Mouse (Mus musculus) limb, embryonic 15.5 days (tissue): ENCODE data around the gene Mcub. TPM values are rescaled to one million over a fixed set of nuclear protein-coding genes. Genes with fewer than 3 reads are reported as not detected.

Experiments
- ATAC-seq: fragments of 200-750 bp; cut with Nextera tagmentation; 2 replicates; pipeline ENCODE4 v1.8.0; 2017; ENCODE audit warnings: low read depth, moderate TSS enrichment; ENCODE audit not compliant: insufficient number of reproducible peaks, low FRiP score, low TSS enrichment
- H3K27ac ChIP-seq: fragments of 300-500 bp; sonication (generic); 2 replicates; pipeline ENCODE4 v1.5.1; 2015; ENCODE audit warnings: moderate library complexity, mild to moderate bottlenecking, inconsistent platforms
- H3K27me3 ChIP-seq: fragments of 300-500 bp; sonication (generic); 2 replicates; pipeline ENCODE4 v1.6.1; 2015; ENCODE audit warnings: inconsistent platforms
- H3K36me3 ChIP-seq: fragments of 300-500 bp; sonication (generic); 2 replicates; pipeline ENCODE4 v1.6.1; 2015; ENCODE audit warnings: inconsistent platforms
- H3K4me1 ChIP-seq: fragments of 300-500 bp; sonication (generic); 2 replicates; pipeline ENCODE4 v1.6.1; 2015; ENCODE audit warnings: inconsistent platforms
- H3K4me2 ChIP-seq: fragments of 300-500 bp; sonication (generic); 2 replicates; pipeline ENCODE4 v1.6.1; 2015; ENCODE audit warnings: mild to moderate bottlenecking, inconsistent platforms
- H3K4me3 ChIP-seq: fragments of 300-500 bp; sonication (generic); 2 replicates; pipeline ENCODE4 v1.5.1; 2015; ENCODE audit warnings: mild to moderate bottlenecking, inconsistent platforms
- H3K9ac ChIP-seq: fragments of 300-500 bp; sonication (generic); 2 replicates; pipeline ENCODE4 v1.6.1; 2015; ENCODE audit warnings: inconsistent platforms
- H3K9me3 ChIP-seq: fragments of 300-500 bp; sonication (generic); 2 replicates; pipeline ENCODE4 v1.6.1; 2016; ENCODE audit warnings: inconsistent platforms
- WGBS: fragments of 180-500 bp; shearing (Covaris S2); methylation state at CpG from one replicate; pipeline ENCODE4 v1.1.7; 2015; 5-methylcytosine and 5-hydroxymethylcytosine counted together
- polyA plus RNA-seq: library from polyadenylated mRNA; unstranded; fragments of >200 nt; fragmentation: Nextera tagmentation; extraction: Ambion mirVana; gene quantifications from 2 replicates; pipeline ENCODE4 v1.2.1, GENCODE M21; 2015

The Mcub gene
- polyA plus RNA-seq, 1 experiment from 2014 or later = 7.3 TPM

DNA sequence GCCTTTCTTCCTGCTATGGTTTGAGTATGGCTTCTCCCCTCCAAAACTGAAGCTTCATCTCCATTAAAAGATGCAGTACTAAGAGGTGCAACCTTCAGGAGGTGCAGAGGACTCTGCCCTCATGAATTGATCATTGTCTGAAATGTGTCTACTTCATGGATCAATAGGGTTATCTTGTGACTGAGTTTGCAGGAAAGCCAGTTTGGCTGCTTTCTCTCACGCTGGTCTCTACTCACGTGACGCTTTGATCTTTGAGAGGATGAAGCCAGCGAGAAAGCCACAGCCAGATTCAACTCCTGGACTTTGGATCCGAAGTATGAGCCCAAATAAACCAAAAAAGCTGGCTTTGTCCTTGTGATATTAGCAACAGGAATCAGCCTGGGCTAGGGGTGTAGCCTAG, 83.6 kb downstream of the Mcub start:
- no peak for ATAC-seq
- H3K27me3 ChIP-seq = no peaks in the 10 kb centered on the region
- no peaks in the 10 kb centered on the region for H3K4me1 ChIP-seq
- no peak overlapping the region for H3K27ac ChIP-seq
- WGBS = 72% methylated on average over 5 of the region's 5 CpGs
- H3K9ac ChIP-seq = no peak overlapping the region
- H3K4me2 ChIP-seq = no peak overlapping the region
- H3K36me3 ChIP-seq = peaks cover 7% of the 10 kb centered on the region; the same call in 1 of the 2 replicates
- no peak overlapping the region for H3K4me3 ChIP-seq
- no peaks in the 10 kb centered on the region for H3K9me3 ChIP-seq

DNA sequence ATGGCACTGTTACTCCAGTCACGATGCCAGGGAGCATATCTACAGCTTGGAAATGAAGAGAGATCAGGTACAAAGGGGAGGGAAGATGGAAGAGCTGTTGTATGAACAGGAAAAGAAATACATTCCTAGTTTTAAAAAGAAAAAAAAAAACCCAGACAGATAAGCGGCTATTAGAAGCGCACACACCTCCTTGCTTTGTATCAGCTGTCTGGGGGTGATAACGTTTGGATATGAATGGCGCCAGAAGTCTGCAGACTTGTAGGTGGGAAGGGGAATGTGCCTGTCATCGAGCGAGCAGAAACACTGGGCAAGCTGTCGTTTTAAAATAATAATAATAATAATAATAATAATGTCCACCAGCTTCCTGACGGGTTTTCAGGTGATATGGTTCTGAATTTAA, 84.4 kb downstream of the Mcub start:
- 87% methylated on average over 9 of the region's 9 CpGs for WGBS
- H3K36me3 ChIP-seq = peaks cover 3% of the 10 kb centered on the region; the same call in 1 of the 2 replicates

DNA sequence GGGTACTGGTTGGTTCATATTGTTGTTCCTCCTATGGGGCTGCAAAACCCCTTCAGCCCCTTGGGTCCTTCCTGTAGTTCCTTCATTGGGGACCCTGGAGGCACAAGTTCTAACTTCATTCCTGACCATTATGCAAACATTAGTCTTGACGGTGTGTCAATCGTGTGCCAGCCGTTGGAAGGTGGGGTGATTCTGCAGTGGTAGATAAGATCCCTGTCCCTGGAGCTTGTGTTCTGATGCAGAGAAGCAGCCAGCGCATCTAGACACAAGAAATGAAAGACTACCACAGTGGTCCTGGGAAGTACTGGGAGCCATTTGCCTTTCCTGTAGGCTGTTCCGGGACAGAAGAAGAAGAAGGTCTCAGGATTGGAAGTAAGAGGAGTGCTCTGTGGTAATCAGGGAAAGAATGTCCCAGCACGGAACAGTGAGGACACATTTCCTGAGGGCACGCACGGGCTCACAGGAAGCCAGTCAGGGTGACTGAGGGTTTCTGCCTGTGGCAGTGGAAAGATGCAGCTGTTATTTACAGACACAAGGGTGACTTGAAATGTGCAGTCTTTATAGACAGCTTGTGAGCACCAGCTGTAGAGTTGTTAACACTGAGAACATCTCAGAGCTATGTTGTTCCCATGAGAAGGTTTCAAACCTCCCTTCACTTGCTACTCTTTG, 88.9 kb downstream of the Mcub start:
- H3K4me3 ChIP-seq = no peak overlapping the region
- no peak overlapping the region for H3K27ac ChIP-seq
- no peak overlapping the region for H3K9ac ChIP-seq
- ATAC-seq = no peak
- H3K9me3 ChIP-seq = no peaks in the 10 kb centered on the region
- no peaks in the 10 kb centered on the region for H3K27me3 ChIP-seq
- H3K36me3 ChIP-seq = no peaks in the 10 kb centered on the region
- WGBS = 71% methylated on average over 8 of the region's 8 CpGs
- peaks cover 12% of the 10 kb centered on the region for H3K4me1 ChIP-seq
- no peak overlapping the region for H3K4me2 ChIP-seq

More for the DNA sequence above, 84.4 kb downstream of the Mcub start:
- Histone ChIP-seq H3K4me3 (no peak overlapping the region), H3K9me3 (no peaks in the 10 kb centered on the region), H3K27ac (no peak overlapping the region), H3K27me3 (no peaks in the 10 kb centered on the region), H3K4me1 (no peaks in the 10 kb centered on the region), H3K4me2 (no peak overlapping the region), H3K9ac (no peak overlapping the region)
- ATAC-seq = no peak

DNA sequence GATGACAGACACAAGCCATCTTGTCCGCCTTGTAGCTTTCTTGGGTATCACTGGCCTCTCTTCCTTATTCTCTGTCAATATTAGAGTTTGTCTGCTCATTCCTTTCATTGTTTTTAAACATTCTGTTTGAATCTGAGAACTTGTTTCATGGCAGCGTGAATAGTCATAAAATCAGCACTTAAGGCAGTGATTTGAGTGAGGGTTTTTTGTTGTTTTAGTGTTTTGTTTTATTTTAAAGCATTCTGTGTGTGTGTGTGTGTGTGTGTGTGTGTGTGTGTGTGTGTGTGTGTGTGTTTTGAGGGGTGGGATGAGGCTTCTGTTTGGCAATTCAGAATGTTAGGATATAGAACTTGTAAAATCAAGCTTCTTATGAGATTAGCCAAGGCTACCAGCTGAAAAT, 90.1 kb downstream of the Mcub start:
- H3K36me3 ChIP-seq = no peaks in the 10 kb centered on the region
- H3K27ac ChIP-seq = no peak overlapping the region
- no peak overlapping the region for H3K4me2 ChIP-seq
- no peaks in the 10 kb centered on the region for H3K9me3 ChIP-seq
- peaks cover 12% of the 10 kb centered on the region for H3K4me1 ChIP-seq
- WGBS = 71% methylated on average over 2 of the region's 2 CpGs
- ATAC-seq = no peak
- no peaks in the 10 kb centered on the region for H3K27me3 ChIP-seq
- no peak overlapping the region for H3K9ac ChIP-seq
- no peak overlapping the region for H3K4me3 ChIP-seq

DNA sequence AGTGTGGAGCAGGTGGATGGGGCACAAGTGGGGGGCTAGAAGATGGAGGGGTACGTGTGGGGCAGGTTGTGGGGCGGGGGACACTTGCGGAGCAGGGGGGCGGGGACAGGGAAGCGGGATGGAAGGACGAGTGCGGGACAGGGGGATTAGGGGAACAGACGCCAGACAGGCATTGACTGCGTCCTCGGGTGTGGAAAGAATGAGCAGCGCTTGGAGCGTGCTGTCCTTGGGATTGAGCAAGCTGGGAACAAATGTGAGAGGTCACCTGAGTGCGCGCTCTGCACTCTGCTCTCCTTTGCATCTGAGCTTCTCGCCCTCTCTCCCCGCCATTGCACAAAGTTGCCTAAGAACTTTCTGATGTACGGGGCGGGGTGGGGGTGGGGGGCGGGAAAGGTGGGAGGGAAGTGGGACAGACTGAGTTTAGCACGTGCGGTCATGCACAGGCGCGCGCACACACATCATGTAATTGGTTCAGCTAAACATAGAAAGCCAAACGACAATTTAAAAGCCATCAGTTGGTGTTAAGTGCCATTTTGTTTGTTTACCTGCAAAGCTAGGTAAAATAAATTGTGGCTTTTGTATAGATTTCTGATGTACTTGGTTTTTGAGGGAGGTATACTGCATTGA, 90.8 kb downstream of the Mcub start:
- H3K27me3 ChIP-seq = no peaks in the 10 kb centered on the region
- H3K9me3 ChIP-seq = no peaks in the 10 kb centered on the region
- peak overlapping the region; percentile 92 for H3K4me2 ChIP-seq
- H3K4me1 ChIP-seq = peaks cover 12% of the 10 kb centered on the region
- no peaks in the 10 kb centered on the region for H3K36me3 ChIP-seq
- no peak overlapping the region for H3K27ac ChIP-seq
- H3K4me3 ChIP-seq = peak overlapping the region; percentile 68
- H3K9ac ChIP-seq = peak overlapping the region; percentile 46
- 1% methylated on average over 24 of the region's 25 CpGs for WGBS
- peak; percentile 35; the same call in 1 of the 2 replicates for ATAC-seq

DNA sequence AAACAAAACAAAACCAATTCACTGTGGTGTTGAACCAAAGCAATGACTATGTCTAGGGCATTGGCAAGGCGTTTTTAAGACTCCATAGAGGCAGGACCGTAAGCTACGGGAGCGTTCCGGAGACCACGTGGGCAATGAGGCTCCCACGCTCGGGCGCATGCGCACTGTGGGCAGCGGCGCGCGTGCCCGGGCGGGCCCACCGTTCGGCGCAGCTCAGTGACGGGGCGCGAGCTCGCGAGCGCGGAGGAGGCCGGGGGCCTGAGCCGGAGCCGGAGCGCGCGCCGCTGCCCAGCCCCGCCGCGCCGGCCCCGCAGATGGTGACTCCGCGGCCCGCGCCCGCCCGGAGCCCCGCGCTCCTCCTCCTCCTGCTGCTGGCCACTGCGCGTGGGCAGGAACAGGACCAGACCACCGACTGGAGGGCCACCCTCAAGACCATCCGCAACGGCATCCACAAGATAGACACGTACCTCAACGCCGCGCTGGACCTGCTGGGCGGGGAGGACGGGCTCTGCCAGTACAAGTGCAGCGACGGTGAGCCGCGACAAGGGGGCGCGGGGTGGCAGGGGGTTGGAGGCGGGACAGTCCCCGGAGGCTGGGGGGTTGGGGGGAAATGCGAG, 91.5 kb downstream of the Mcub start, which contains the start of gene Pla2g12a:
Gene Pla2g12a, plus strand, starts transcription at position 202 of the 617 bp plus-strand sequence.
- peak within 1 kb of the TSS; percentile 46 for H3K9ac ChIP-seq
- peak; percentile 83 for ATAC-seq
- H3K9me3 ChIP-seq = no peaks in the 10 kb centered on the region
- WGBS = under 1% methylated on average over 61 of the region's 66 CpGs
- H3K4me3 ChIP-seq = peak within 1 kb of the TSS; percentile 68
- no peaks in the 10 kb centered on the region for H3K36me3 ChIP-seq
- H3K4me2 ChIP-seq = peak within 1 kb of the TSS; percentile 92
- no peak within 1 kb of the TSS; the same call in 1 of the 2 replicates for H3K27ac ChIP-seq
- no peaks in the 10 kb centered on the region for H3K27me3 ChIP-seq
- H3K4me1 ChIP-seq = peaks cover 12% of the 10 kb centered on the region

DNA sequence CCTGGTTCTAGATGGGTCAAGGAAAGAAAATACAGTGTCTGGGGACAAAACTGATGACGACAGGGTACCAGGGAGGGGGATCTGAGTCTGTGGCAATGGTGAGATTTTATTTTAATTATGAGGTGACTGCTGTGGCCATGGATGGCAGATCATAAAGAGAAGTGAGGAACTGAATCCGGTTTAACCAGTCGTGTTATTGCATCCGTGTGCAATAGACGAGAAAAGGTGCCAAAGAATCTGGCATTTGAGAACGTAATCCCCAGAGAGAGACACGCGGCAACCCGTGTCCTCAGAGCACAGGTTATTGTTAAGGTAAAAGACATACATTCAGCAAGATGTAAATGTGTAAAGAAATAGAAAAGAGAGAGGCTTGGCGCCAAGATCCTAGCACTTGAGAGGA, 92.7 kb downstream of the Mcub start:
- WGBS = 76% methylated on average over 10 of the region's 10 CpGs
- H3K36me3 ChIP-seq = no peaks in the 10 kb centered on the region
- no peak overlapping the region for H3K4me3 ChIP-seq
- H3K4me2 ChIP-seq = no peak overlapping the region
- no peaks in the 10 kb centered on the region for H3K9me3 ChIP-seq
- H3K27ac ChIP-seq = no peak overlapping the region
- H3K4me1 ChIP-seq = peaks cover 12% of the 10 kb centered on the region
- H3K27me3 ChIP-seq = no peaks in the 10 kb centered on the region
- H3K9ac ChIP-seq = no peak overlapping the region
- ATAC-seq = no peak

Other genes with a start within 250 kb of the Mcub start
- 1.9 and 2.2 TPM in 2 replicates for gene Egf, start 214.9 kb downstream of the Mcub start, polyA plus RNA-seq
- gene Lrit3, start 166.2 kb downstream of the Mcub start, polyA plus RNA-seq = not detected in 2 replicates
- gene Rrh, start 147.6 kb downstream of the Mcub start, polyA plus RNA-seq = 0.27 TPM in 1 of 2 replicates, not detected in the other
- gene Gar1, start 138.8 kb downstream of the Mcub start, polyA plus RNA-seq = 66.7 and 72.5 TPM in 2 replicates
- gene Cfi, start 134.3 kb downstream of the Mcub start, polyA plus RNA-seq = 0.72 TPM in 1 of 2 replicates, not detected in the other
- gene Pla2g12a, start 91.6 kb downstream of the Mcub start, polyA plus RNA-seq = 28.1 and 29.8 TPM in 2 replicates
- gene Casp6, start 68.8 kb downstream of the Mcub start, polyA plus RNA-seq = 54.2 and 58.2 TPM in 2 replicates
- 29.8 and 30.0 TPM in 2 replicates for gene Sec24b, start 91.3 kb upstream of the Mcub start, polyA plus RNA-seq
- 6.8 and 7.5 TPM in 2 replicates for gene Col25a1, start 161.3 kb upstream of the Mcub start, polyA plus RNA-seq